Mouse (Mus musculus) G1E (cell line): Measurements from ENCODE around the gene Ccdc93.

Experiments used
- CTCF ChIP-seq: IDR thresholded peaks from 2 replicates; pipeline ENCODE4 v1.5.1; 2012; ENCODE audit warnings: low read depth, low read length, inconsistent platforms, mixed read lengths
- GATA1 ChIP-seq: IDR thresholded peaks from 2 replicates; pipeline ENCODE4 v1.6.1; 2012; ENCODE audit warnings: borderline replicate concordance, low read length, inconsistent platforms, mixed read lengths
- GATA2 ChIP-seq: IDR thresholded peaks from 2 replicates; pipeline ENCODE4 v1.6.1; 2012; ENCODE audit warnings: low read depth, low read length, inconsistent platforms, borderline replicate concordance
- POLR2AphosphoS5 ChIP-seq: IDR thresholded peaks from 2 replicates; pipeline ENCODE4 v1.6.1; 2012; ENCODE audit warnings: low read depth, low read length, inconsistent platforms; ENCODE audit not compliant: insufficient replicate concordance
- TAL1 ChIP-seq: conservative IDR thresholded peaks from 2 replicates; pipeline ENCODE4 v1.6.1; 2012; ENCODE audit warnings: low read depth, low read length, inconsistent platforms, mixed read lengths

GRCm38 (mm10) chr1:121540361-121540760, 109.5 kb downstream of the Ccdc93 start:
- TF ChIP-seq CTCF, result no peak
- no peak for TF ChIP-seq GATA1
- no peak for TF ChIP-seq GATA2
- TF ChIP-seq POLR2AphosphoS5, result no peak
- no peak for TF ChIP-seq TAL1
